Mouse (Mus musculus) T-cell, adult 2 months (primary cell): ENCODE data around the gene Wsb2.

Source experiments
- DNase-seq: peaks from one replicate; pipeline ENCODE4 v3.0.0; 2022; ENCODE audit warnings: low spot score

The Wsb2 gene

GRCm38 (mm10) chr5:117356365-117357128, 557 bp upstream of the Wsb2 start:
- DNase-seq = peak; percentile 4

- DNase-seq = peak; percentile 38
These were observed 559 bp downstream of the Wsb2 start for GRCm38 (mm10) chr5:117357478-117358247.

GRCm38 (mm10) chr5:117358248-117358630, 1.1 kb downstream of the Wsb2 start:
- DNase-seq = no peak

- DNase-seq = peak; percentile 70
These were observed 1.6 kb downstream of the Wsb2 start for GRCm38 (mm10) chr5:117358725-117359124.

GRCm38 (mm10) chr5:117359497-117360227, 2.6 kb downstream of the Wsb2 start:
- no peak for DNase-seq

GRCm38 (mm10) chr5:117360228-117360515, 3.1 kb downstream of the Wsb2 start:
- DNase-seq = no peak

GRCm38 (mm10) chr5:117360631-117361541, 3.8 kb downstream of the Wsb2 start:
- DNase-seq = no peak

- no peak for DNase-seq
These were observed 4.5 kb downstream of the Wsb2 start for GRCm38 (mm10) chr5:117361590-117361989.

- no peak for DNase-seq
These were observed 6.1 kb downstream of the Wsb2 start for GRCm38 (mm10) chr5:117363066-117363782.

- no peak for DNase-seq
These were observed 7.7 kb downstream of the Wsb2 start for GRCm38 (mm10) chr5:117364821-117365220.

- DNase-seq = no peak
These were observed 8.9 kb downstream of the Wsb2 start for GRCm38 (mm10) chr5:117365904-117366561.

GRCm38 (mm10) chr5:117367206-117367605, 10.1 kb downstream of the Wsb2 start:
- DNase-seq = no peak

- DNase-seq = no peak
These were observed 13.5 kb downstream of the Wsb2 start for GRCm38 (mm10) chr5:117370592-117370991.

GRCm38 (mm10) chr5:117373418-117373817, 16.3 kb downstream of the Wsb2 start:
- DNase-seq = no peak

- no peak for DNase-seq
These were observed 17.4 kb downstream of the Wsb2 start for GRCm38 (mm10) chr5:117374372-117375049.

GRCm38 (mm10) chr5:117376331-117376761, 19.2 kb downstream of the Wsb2 start:
- DNase-seq = no peak

GRCm38 (mm10) chr5:117377731-117378130, 20.6 kb downstream of the Wsb2 start:
- DNase-seq = peak; percentile 53

GRCm38 (mm10) chr5:117380199-117380598, 23.1 kb downstream of the Wsb2 start:
- DNase-seq = no peak

- no peak for DNase-seq
These were observed 24.7 kb downstream of the Wsb2 start for GRCm38 (mm10) chr5:117381785-117382184.

- no peak for DNase-seq
These were observed 26.1 kb downstream of the Wsb2 start for GRCm38 (mm10) chr5:117383198-117383597.
